Mouse (Mus musculus) neutrophil, adult 5-6 weeks (primary cell): ENCODE results near the gene Gm45753. TPM values are rescaled to one million over a fixed set of nuclear protein-coding genes. Genes with fewer than 3 reads are reported as not detected.
"Not testable (repeated sequence)": the region's sequence is repeated elsewhere in the genome, so short reads cannot be mapped to it uniquely, and the experiment has no call there.

Experiments used
- ATAC-seq: fragments of 151-379, 151-347 bp; 2 replicates; pipeline ENCODE4 v1.8.0; 2017; ENCODE audit warnings: mild to moderate bottlenecking, moderate TSS enrichment; ENCODE audit not compliant: insufficient number of reproducible peaks, poor library complexity, low FRiP score, severe bottlenecking; ENCODE audit errors: extremely low read depth
- total RNA-seq: library from RNA; stranded (forward); fragments of 200-1000 nt; gene quantifications from 2 replicates; pipeline ENCODE4 v1.2.3, GENCODE M21; 2017

Gm45753 gene
- total RNA-seq, result not detected in 2 replicates

- ATAC-seq, result no peak
These were observed at the start of gene Gm45753 for GRCm38 (mm10) chr8:45308366-45308765. Gene Gm45753 (minus strand): TSS chr8:45308466.

DNA sequence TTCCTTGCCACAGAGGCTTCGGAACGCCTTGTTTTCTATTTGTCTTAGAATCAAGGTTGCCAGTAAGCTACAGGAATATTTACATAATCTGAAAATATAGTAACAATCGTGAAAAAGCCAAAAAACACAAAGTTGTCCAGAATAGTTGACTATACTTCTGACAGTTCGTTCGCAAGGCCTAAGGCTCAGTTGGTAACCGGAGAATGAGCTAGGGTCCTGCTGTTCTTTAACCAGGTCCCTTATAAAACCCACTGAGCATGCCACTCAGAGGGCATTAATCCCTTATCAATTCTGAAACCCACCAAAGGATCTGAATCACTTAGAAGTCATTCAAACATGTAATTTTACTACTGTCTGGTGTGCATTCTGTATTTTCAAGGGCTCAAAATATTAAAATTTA lies 47.5 kb upstream of the Gm45753 start:
- ATAC-seq, result no peak

GRCm38 (mm10) chr8:45345031-45345430 lies 36.8 kb upstream of the Gm45753 start:
- peak; percentile 81 for ATAC-seq

DNA sequence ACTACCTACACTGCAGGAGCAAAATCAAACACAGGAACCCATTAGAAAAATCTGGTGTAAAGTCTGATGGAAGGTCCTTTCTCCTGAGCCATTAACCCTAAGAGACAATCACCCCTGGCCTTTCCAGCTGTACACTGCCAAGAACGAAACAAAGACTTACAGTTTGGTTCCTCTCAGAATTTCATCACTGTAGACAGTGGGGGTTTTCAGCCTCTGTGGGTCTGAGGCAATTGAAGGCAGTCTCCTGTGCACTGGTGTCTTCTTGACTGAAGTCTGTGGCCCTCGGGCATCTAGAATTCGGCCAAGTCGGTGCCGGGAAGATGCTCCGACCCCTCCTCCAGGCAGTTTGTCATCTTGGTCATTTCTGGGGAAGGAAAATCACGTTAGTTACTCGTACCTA lies 36.0 kb upstream of the Gm45753 start:
- ATAC-seq, result no peak

- ATAC-seq, result no peak
These were observed 33.7 kb upstream of the Gm45753 start for GRCm38 (mm10) chr8:45341630-45342628.

DNA sequence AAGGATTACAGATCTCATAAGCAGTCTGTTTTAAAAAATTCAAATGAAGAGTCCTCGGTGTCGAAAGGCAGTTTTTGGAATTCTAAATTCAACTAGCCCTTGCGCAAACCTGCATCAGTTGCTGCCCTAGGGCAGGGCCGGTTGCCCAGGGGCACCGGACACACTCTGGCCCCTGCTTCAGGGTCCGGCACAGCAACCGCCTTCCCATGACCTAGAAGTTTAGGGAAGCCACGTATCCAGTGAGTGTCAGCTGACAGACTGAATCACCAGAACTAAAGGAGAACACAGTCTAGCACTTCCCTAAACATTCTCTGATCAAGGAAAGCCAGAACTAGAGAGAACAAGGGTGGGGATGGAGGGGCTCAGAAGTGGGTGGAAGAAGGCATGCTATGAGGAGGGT lies 25.2 kb upstream of the Gm45753 start:
- ATAC-seq, result no peak

- peak; percentile 88 for ATAC-seq
These were observed 24.6 kb upstream of the Gm45753 start, which contains the start of gene Cyp4v3 for GRCm38 (mm10) chr8:45332685-45333409. Gene Cyp4v3 (minus strand): TSS chr8:45333216.

DNA sequence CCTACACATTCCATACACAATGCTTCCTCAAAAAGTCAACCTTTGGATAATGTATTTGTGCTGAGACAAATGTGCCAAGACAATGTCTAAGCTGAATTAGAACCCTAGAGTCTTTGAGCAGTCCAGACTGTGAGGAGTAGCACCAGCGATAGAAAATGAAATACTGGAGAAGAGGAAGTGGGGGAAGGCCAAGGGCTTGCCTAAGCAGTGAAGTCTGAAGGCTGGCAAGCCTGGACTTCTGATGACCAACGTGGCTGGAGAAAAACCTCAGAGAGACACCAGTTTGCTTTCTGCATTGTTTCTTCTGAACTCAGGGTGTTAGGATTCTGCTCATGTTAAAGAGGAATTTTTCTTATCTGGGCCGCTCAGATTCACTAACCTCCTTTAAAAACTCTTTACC lies 22.6 kb upstream of the Gm45753 start:
- ATAC-seq, result no peak

GRCm38 (mm10) chr8:45329206-45329980 lies 21.1 kb upstream of the Gm45753 start:
- ATAC-seq, result no peak

DNA sequence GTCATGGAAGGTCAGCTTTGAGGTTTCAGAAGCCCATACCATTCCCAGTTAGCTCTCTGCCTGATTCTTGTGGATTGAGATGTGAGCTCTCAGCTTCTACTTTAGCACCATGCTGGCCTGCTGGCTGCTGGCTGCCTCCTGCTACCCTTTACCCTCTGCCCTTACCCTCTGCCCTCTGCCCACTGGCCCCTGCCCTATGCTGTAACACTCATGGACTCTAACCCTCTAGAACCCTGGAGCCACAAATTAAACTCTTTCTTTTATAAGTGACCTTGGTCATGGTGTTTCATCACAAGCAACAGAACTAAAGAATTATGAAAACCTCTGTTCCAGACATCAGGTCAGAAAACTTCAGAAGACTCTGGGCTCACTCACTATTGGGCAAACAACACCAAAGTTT lies 18.8 kb upstream of the Gm45753 start:
- not testable (repeated sequence) for ATAC-seq

DNA sequence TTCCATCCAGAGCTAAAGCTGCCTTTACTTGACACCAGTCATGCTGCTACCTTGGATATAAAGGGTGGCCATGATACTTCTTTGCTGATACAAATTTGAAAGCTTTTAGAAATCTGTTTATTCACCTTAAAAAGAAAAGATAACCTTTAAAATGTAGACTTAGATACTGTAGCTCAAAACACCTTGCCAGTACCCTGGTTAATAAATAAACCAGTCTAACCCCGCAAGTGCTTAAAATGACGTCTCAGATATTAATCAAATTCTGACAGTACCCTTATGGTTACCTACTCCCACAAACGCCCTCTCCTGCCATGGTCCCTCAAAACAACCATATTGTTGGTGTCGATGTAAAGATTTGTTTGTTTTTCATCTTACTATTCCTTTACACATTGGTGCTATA lies 15.9 kb upstream of the Gm45753 start:
- no peak for ATAC-seq

GRCm38 (mm10) chr8:45321365-45321764 lies 13.1 kb upstream of the Gm45753 start:
- no peak for ATAC-seq

DNA sequence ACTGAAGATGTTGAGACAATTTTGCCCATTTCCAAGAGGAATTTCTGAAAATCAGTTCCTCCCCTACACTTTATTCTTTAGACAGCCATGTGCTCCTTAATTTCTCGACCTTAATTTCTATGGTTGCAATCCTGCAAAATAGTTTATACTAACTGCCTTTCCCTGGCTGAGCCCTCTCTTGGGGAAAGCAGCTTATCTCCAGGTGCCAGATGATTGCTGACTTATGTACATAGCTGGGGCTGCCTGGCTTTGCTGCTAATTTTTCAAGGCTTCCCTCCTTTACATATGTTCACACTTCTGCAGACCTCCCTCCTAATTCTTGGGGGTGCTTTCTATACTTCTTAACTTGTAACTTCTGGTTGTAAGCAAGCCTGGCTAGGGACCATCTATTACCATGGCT lies 12.7 kb upstream of the Gm45753 start:
- no peak for ATAC-seq

DNA sequence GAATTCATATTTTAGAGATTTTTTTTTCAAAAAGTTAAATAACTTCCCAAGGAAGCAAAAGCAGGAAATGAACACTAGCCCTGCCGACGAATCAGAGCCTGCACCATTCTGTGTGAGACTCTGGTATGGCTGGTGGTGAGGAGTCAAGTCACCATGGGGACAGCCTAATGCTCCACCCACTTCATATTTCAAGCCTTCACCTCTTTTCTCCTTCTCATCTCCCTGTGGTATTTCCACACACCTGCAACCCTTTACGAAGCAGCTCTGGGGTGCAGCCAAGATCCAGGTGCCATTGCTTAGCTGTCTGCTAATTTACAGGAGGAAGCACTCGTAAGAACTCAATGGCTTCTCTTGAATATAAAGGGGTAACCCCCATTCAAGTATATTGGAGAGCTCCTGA lies 2.7 kb upstream of the Gm45753 start:
- ATAC-seq, result no peak

DNA sequence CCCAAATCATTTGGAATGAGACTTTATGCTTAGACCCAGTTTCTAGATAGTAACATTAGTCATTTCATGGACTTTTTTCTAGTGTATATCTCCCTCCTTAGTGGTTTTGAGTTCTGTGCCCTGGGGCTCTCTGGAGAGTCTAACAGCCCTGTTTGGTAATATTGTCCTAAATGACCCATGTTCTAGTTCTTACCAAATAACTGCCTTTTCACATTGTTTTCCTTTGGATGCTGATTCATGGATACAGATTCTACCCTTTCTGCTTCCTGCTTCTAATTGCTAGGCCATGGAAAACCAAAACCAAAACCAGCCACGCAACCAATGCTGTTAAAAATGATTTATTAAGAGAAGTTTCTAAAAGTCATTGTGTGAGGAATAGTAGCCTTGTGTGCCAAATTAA lies 2.8 kb downstream of the Gm45753 start:
- no peak for ATAC-seq

DNA sequence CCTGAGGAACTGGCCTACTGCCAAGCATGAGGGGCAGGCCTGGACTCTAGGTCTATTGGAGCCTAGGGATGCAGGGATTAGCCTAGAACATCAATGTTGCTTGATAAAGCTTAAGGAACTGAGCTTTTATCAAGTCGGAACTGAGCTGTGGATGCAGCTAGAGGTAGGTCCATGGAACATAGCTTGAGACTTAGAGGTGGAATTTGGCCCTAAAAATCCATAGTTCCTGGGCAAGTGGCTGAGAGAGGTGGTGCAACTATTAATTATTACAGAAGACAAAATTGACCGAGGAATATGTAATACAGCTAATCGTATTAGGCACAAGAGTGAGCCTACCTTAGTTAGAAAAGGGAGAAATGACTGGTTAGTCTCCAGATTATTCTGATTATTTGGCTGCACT lies 3.9 kb downstream of the Gm45753 start:
- ATAC-seq, result no peak

DNA sequence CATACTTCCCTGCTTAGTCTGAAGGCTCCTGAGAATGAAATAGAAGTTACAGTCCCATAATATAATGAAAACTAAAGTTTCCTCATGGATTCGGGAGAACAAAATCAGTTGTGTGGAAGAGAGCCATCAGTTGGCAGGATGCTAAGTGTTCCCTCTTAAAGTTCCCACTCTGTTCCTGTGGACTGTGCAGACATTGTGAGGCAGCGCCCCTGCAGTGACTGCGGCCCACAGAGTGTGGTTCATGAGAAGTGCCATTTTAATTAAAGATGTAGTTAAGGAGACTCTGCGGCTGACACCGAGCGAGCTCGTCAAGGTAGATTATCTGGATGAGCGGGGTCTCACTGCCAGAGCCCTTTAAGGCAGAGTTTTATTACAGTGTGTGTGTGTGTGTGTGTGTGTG lies 5.9 kb downstream of the Gm45753 start:
- ATAC-seq, result no peak

DNA sequence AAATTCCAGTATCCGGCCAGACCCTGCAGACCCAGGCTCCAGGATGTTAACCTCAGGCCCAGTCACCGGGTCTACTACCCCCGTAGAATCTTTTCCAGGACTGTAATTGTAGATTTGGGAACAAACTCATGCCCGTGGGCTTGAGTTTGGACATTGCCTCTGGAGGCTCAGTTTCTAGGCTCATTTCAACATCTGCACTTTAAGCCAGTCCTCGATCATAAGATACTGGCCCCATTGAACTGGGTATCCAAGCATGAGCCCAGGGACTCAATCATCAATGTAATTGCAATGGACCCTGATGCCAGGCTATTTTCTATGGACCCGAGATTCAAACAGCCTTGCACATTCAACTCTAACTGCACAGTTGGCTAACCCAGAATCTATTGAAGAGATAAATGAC lies 13.0 kb downstream of the Gm45753 start:
- no peak for ATAC-seq

GRCm38 (mm10) chr8:45294687-45295086 lies 13.6 kb downstream of the Gm45753 start, which contains the start of gene Klkb1:
Gene Klkb1 (minus strand): TSS chr8:45294859.
- ATAC-seq, result no peak
